Mouse (Mus musculus): ENCODE measurements around the gene Fry. TPM values are rescaled to one million over a fixed set of nuclear protein-coding genes. Genes with fewer than 3 reads are reported as not detected.

Fry gene
- polyA plus RNA-seq, 3 experiments from 2014 or later, result 15.9 to 25.3 (median 22.3) TPM

Other genes with a start within 250 kb of the Fry start
- gene Rxfp2, start 100.0 kb upstream of the Fry start, polyA plus RNA-seq (2017; shearing (Covaris generic)), result not detected